Mouse (Mus musculus): ENCODE measurements around the gene Dnajb3. TPM values are rescaled to one million over a fixed set of nuclear protein-coding genes. Genes with fewer than 3 reads are reported as not detected.

Dnajb3 gene
- polyA plus RNA-seq, 1 experiment = 10.2 TPM

DNA sequence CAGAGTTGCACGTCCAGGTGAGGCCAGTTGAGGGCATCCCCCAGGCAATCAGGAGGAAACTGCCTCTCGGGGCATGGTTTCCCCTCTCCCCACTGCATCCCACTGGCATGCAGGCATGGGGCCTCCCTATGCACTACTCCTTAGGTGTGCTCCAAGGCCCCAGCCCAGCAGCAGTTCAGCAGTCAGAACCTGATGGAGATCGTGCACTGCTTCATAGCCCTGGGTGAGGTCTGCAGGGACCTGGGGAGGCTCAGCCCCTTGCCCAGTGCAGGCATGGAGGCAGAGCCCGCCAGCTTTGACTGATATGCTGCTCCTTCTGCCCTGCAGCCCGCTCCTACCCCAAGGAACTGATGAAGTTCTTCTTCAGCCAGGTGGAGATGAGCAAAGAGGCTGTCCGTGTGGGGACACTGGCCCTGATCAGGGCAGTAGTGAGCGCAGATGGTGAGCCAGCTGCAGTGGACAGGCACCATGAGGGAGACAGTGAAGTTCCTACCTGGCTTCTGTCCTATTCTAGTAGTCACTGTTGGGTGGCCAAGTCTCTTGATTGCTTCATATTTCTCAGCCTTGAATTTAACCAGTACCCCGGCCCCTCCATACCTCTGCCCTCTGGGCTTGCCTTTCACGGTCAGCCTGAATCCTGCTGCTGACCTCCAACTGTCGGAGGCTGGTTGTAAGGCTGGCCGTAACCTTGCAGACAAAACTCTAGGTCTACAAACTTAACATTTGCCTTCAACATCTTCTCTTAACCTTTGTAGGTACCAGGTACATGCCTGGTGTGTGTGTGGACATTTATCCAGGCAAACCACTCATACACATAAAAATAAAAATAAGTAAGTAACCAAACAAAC lies 29.7 kb upstream of the Dnajb3 start:
- no peak overlapping the region for H3K4me3 ChIP-seq (replicated peaks; ENCODE audit: control insufficient read depth, low read depth, low read length)
- no peak for TF ChIP-seq CTCF (IDR thresholded peaks at IDR 0.05; ENCODE audit: control insufficient read depth, insufficient read depth, low read length)
- no peak for TF ChIP-seq POLR2A (IDR thresholded peaks at IDR 0.05; ENCODE audit: borderline replicate concordance, control insufficient read depth, low read depth, low read length)
- no peaks in the 10 kb centered on the region for H3K4me1 ChIP-seq (ENCODE audit: control insufficient read depth, insufficient read depth, low read length)
- H3K27ac ChIP-seq (ENCODE audit: control insufficient read depth, insufficient read depth, low read depth, low read length, poor library complexity) = no peak overlapping the region
- 60% methylated on average over 11 of the region's 11 CpGs for WGBS

DNA sequence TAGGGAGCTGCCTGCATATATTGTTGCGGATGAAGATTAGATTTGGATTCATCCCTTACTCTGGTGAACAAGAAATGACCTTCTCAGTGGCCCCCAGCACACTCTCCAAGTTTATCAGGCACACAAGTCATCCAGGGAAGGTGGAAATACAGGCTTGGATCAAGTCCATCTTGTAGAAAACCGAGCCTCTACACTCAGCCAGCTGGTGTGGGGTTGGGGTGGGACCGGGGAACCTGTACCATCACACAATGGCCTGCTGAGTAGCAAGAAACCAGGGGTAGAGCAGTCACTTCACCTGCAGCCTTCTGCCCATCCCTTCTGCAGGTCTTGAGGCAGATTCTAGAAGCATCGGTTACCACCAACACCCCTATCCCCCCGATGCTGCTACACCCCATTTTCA lies 29.1 kb upstream of the Dnajb3 start:
- Histone ChIP-seq H3K4me1 (ENCODE audit: control insufficient read depth, insufficient read depth, low read length) (no peaks in the 10 kb centered on the region), H3K27ac (ENCODE audit: control insufficient read depth, insufficient read depth, low read depth, low read length, poor library complexity) (no peak overlapping the region), H3K4me3 (replicated peaks; ENCODE audit: control insufficient read depth, low read depth, low read length) (no peak overlapping the region)
- TF ChIP-seq POLR2A (IDR thresholded peaks at IDR 0.05; ENCODE audit: borderline replicate concordance, control insufficient read depth, low read depth, low read length) (no peak), CTCF (IDR thresholded peaks at IDR 0.05; ENCODE audit: control insufficient read depth, insufficient read depth, low read length) (no peak)
- WGBS = 40% methylated on average over 5 of the region's 5 CpGs

- 53% methylated on average over 4 of the region's 4 CpGs for WGBS
- H3K4me3 ChIP-seq (replicated peaks; ENCODE audit: control insufficient read depth, low read depth, low read length) = no peak overlapping the region
- H3K4me1 ChIP-seq (ENCODE audit: control insufficient read depth, insufficient read depth, low read length) = no peaks in the 10 kb centered on the region
- H3K27ac ChIP-seq (ENCODE audit: control insufficient read depth, insufficient read depth, low read depth, low read length, poor library complexity) = no peak overlapping the region
- TF ChIP-seq CTCF (IDR thresholded peaks at IDR 0.05; ENCODE audit: control insufficient read depth, insufficient read depth, low read length) = no peak
- no peak for TF ChIP-seq POLR2A (IDR thresholded peaks at IDR 0.05; ENCODE audit: borderline replicate concordance, control insufficient read depth, low read depth, low read length)
Observed at GRCm38 (mm10) chr1:88234248-88234610, 28.6 kb upstream of the Dnajb3 start.

GRCm38 (mm10) chr1:88233421-88234247 lies 28.1 kb upstream of the Dnajb3 start:
- 64% methylated on average over 14 of the region's 14 CpGs for WGBS
- TF ChIP-seq POLR2A (IDR thresholded peaks at IDR 0.05; ENCODE audit: borderline replicate concordance, control insufficient read depth, low read depth, low read length) = no peak
- TF ChIP-seq CTCF (IDR thresholded peaks at IDR 0.05; ENCODE audit: control insufficient read depth, insufficient read depth, low read length) = no peak
- no peak overlapping the region for H3K27ac ChIP-seq (ENCODE audit: control insufficient read depth, insufficient read depth, low read depth, low read length, poor library complexity)
- no peak overlapping the region for H3K4me3 ChIP-seq (replicated peaks; ENCODE audit: control insufficient read depth, low read depth, low read length)
- no peaks in the 10 kb centered on the region for H3K4me1 ChIP-seq (ENCODE audit: control insufficient read depth, insufficient read depth, low read length)

DNA sequence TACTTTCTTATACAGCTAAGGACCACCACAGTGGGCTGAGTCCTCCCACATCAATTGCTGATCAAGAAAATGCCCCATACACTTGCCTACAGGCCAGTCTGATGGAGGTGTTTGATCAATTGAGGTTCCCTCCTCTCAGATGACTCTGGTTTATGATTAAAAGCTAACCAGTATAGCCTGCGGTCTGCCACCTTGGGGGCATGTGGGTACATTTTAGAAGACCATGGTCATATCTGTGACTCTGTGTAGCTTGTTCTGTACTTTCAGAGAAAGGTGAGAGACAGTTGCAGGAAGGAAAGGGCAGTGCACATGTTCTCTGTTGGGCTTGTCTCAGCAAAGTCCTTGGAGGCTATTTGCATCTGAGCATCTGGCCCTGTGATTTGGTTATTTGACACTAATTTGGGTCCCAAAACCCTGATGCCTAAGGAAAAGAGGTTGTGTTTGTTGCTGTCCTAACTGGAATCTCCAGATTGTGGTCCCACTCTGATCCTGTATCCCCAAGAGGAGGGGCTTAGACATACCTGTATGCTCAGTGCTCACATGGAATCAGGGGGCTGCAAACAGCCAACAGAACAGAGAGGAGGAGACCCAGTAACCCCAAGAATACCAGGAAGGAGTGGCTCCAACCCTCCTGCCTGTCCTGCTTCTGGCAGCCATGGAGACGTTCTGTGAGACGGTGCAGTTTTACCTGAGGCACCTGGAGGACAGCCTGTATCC lies 27.2 kb upstream of the Dnajb3 start:
- Histone ChIP-seq H3K4me3 (replicated peaks; ENCODE audit: control insufficient read depth, low read depth, low read length) (no peak overlapping the region), H3K4me1 (ENCODE audit: control insufficient read depth, insufficient read depth, low read length) (no peaks in the 10 kb centered on the region), H3K27ac (ENCODE audit: control insufficient read depth, insufficient read depth, low read depth, low read length, poor library complexity) (no peak overlapping the region)
- WGBS = 52% methylated on average over 3 of the region's 3 CpGs
- TF ChIP-seq POLR2A (IDR thresholded peaks at IDR 0.05; ENCODE audit: borderline replicate concordance, control insufficient read depth, low read depth, low read length) (no peak), CTCF (IDR thresholded peaks at IDR 0.05; ENCODE audit: control insufficient read depth, insufficient read depth, low read length) (no peak)

DNA sequence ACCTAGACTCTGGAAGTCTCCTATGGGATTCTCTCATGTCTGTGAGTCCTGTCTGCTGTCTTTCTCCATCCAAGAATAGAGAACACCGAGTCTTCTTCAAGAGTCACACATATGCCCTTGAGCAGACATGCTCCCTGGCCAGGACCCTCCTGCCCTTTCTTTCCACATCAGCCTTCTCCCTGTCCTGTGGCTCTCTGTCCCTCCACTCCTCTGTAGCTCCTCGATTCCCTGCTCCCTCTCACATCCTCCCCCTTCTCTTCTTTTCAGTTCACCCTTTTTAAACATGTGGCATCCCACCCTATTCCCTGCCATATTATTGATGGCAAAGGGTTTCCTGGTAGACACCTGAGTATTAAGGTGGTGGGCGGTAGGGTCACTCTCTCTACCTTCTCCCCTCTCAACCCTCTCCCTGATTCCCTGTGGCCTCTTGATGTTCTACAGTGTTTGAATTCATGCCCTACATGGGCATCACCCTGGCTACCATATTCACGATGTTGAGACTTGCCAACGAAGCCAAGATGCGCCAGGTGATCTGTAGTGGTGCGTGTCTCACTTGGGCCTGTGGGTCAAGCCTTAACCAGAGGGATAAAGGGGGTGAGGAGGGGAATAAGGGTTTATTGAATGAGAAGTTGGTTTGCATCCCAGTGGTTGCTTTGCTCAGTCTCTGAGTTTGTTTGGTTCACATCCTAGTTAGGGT lies 26.4 kb upstream of the Dnajb3 start:
- WGBS = 62% methylated on average over 7 of the region's 7 CpGs

GRCm38 (mm10) chr1:88230981-88231802 lies 25.6 kb upstream of the Dnajb3 start:
- Histone ChIP-seq H3K4me3 (replicated peaks; ENCODE audit: control insufficient read depth, low read depth, low read length) (no peak overlapping the region), H3K27ac (ENCODE audit: control insufficient read depth, insufficient read depth, low read depth, low read length, poor library complexity) (no peak overlapping the region), H3K4me1 (ENCODE audit: control insufficient read depth, insufficient read depth, low read length) (no peaks in the 10 kb centered on the region; the same call in 1 of the 2 replicates)
- 73% methylated on average over 6 of the region's 6 CpGs for WGBS
- TF ChIP-seq CTCF (IDR thresholded peaks at IDR 0.05; ENCODE audit: control insufficient read depth, insufficient read depth, low read length) (no peak), POLR2A (IDR thresholded peaks at IDR 0.05; ENCODE audit: borderline replicate concordance, control insufficient read depth, low read depth, low read length) (no peak)

More for the DNA sequence above, 26.4 kb upstream of the Dnajb3 start:
- TF ChIP-seq POLR2A (IDR thresholded peaks at IDR 0.05; ENCODE audit: borderline replicate concordance, control insufficient read depth, low read depth, low read length) = no peak
- no peak for TF ChIP-seq CTCF (IDR thresholded peaks at IDR 0.05; ENCODE audit: control insufficient read depth, insufficient read depth, low read length)
- Histone ChIP-seq H3K27ac (ENCODE audit: control insufficient read depth, insufficient read depth, low read depth, low read length, poor library complexity) (no peak overlapping the region), H3K4me3 (replicated peaks; ENCODE audit: control insufficient read depth, low read depth, low read length) (no peak overlapping the region), H3K4me1 (ENCODE audit: control insufficient read depth, insufficient read depth, low read length) (no peaks in the 10 kb centered on the region)
